Mouse (Mus musculus): ENCODE results near the gene Il17rc. TPM values are rescaled to one million over a fixed set of nuclear protein-coding genes. Genes with fewer than 3 reads are reported as not detected.

Gene Il17rc
- polyA plus RNA-seq, 1 experiment from 2014 or later, result 26.7 TPM

GRCm38 (mm10) chr6:113501388-113502084 lies 30.3 kb downstream of the Il17rc start, which contains the start of gene Prrt3:
Prrt3 (minus strand) TSS chr6:113501931.
- 3% methylated on average over 32 of the region's 32 CpGs for WGBS
- peak within 1 kb of the TSS; percentile 29 for H3K4me3 ChIP-seq (replicated peaks)
- H3K4me1 ChIP-seq, result no peaks in the 10 kb centered on the region
- no peaks in the 10 kb centered on the region for H3K36me3 ChIP-seq
- H3K27ac ChIP-seq, result no peak within 1 kb of the TSS
- H3K27me3 ChIP-seq (replicated peaks), result peaks cover 19% of the 10 kb centered on the region
- no peaks in the 10 kb centered on the region for H3K9me3 ChIP-seq
- H3K4me2 ChIP-seq, result peak within 1 kb of the TSS; percentile 64
- ATAC-seq (ENCODE audit: insufficient read depth, low FRiP score, low read depth), result no peak; the same call in 1 of the 2 replicates
- no peak within 1 kb of the TSS for H3K9ac ChIP-seq

DNA sequence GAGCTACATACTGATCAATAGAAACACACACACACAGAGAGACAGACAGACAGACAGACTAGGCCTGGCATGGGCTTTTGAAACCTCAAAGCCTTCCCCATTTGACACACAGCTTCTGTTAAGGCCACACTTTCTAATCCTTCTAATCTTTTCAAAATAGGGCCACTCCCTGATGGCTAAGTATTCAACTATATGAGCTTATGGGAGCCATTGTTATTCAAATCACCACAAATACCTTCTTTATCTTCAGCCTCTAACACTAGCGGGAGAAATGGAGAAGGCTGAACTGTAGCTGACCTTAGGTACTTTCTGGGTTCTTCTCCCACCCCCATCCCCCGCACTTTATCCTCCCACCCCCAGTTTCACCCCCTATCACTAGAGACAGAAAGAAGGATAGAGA lies 31.6 kb downstream of the Il17rc start:
- no peak overlapping the region for H3K9ac ChIP-seq
- H3K4me2 ChIP-seq, result no peak overlapping the region
- no peak overlapping the region for H3K4me3 ChIP-seq (replicated peaks)
- H3K27ac ChIP-seq, result no peak overlapping the region
- ATAC-seq (ENCODE audit: insufficient read depth, low FRiP score, low read depth), result no peak
- 77% methylated on average over 2 of the region's 2 CpGs for WGBS
- H3K4me1 ChIP-seq, result no peaks in the 10 kb centered on the region
- H3K27me3 ChIP-seq (replicated peaks), result peaks cover 19% of the 10 kb centered on the region
- H3K9me3 ChIP-seq, result no peaks in the 10 kb centered on the region
- H3K36me3 ChIP-seq, result no peaks in the 10 kb centered on the region

- WGBS, result 73% methylated on average over 1 of the region's 1 CpGs
- H3K9me3 ChIP-seq, result no peaks in the 10 kb centered on the region
- no peak overlapping the region for H3K27ac ChIP-seq
- H3K4me2 ChIP-seq, result no peak overlapping the region
- H3K9ac ChIP-seq, result no peak overlapping the region
- no peak for ATAC-seq (ENCODE audit: insufficient read depth, low FRiP score, low read depth)
- no peaks in the 10 kb centered on the region for H3K36me3 ChIP-seq
- no peaks in the 10 kb centered on the region for H3K4me1 ChIP-seq
- no peak overlapping the region for H3K4me3 ChIP-seq (replicated peaks)
- H3K27me3 ChIP-seq (replicated peaks), result peaks cover 14% of the 10 kb centered on the region
Observed at GRCm38 (mm10) chr6:113505689-113506088, 34.5 kb downstream of the Il17rc start.

DNA sequence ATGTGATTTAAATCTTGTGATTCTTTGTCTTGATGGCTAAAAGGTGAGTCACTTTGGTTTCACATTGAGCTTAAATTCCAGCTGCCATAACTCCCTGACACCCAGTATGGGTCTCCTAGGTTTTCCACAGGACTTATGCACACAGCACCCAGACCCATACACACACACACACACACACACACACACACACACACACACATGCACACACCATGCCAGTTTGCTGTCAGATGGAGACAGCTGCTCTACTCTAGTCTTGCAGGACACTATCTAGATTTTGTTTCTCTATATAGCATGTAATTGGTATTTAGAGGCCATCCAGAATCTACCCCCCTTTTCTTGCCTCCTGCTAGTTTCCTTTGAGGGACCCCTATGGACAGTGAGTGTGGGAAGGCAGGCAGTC lies 35.9 kb downstream of the Il17rc start:
- no peaks in the 10 kb centered on the region for H3K4me1 ChIP-seq
- H3K27me3 ChIP-seq (replicated peaks), result no peaks in the 10 kb centered on the region
- no peak for ATAC-seq (ENCODE audit: insufficient read depth, low FRiP score, low read depth)
- no peak overlapping the region for H3K9ac ChIP-seq
- H3K27ac ChIP-seq, result no peak overlapping the region
- H3K4me2 ChIP-seq, result no peak overlapping the region
- H3K36me3 ChIP-seq, result no peaks in the 10 kb centered on the region
- no peaks in the 10 kb centered on the region for H3K9me3 ChIP-seq
- no peak overlapping the region for H3K4me3 ChIP-seq (replicated peaks)

GRCm38 (mm10) chr6:113508272-113508946 lies 37.2 kb downstream of the Il17rc start:
- H3K9ac ChIP-seq, result no peak overlapping the region
- H3K27me3 ChIP-seq (replicated peaks), result no peaks in the 10 kb centered on the region
- H3K27ac ChIP-seq, result no peak overlapping the region
- H3K36me3 ChIP-seq, result no peaks in the 10 kb centered on the region
- H3K9me3 ChIP-seq, result no peaks in the 10 kb centered on the region
- no peaks in the 10 kb centered on the region for H3K4me1 ChIP-seq
- no peak for ATAC-seq (ENCODE audit: insufficient read depth, low FRiP score, low read depth)
- no peak overlapping the region for H3K4me2 ChIP-seq
- H3K4me3 ChIP-seq (replicated peaks), result no peak overlapping the region
- WGBS, result 60% methylated on average over 7 of the region's 7 CpGs

DNA sequence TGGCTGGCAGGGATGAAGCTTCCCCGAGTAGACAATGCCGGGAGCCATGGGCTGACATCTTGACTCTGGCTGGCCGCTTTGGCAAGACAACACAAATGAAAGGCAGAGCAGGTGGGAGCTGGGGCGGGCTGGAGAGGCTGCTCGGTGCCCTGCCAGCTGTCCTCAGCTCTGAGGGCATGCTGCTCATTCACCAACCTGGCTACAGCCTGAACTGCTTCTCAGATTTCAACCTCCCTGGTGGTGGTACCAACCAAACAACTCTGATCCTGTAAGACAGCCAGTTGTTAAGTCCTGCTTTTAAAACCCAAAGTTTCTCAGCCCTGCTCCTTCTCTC lies 37.7 kb downstream of the Il17rc start:
- Histone ChIP-seq H3K9ac (no peak overlapping the region), H3K27ac (no peak overlapping the region), H3K9me3 (no peaks in the 10 kb centered on the region), H3K4me2 (no peak overlapping the region), H3K36me3 (peaks cover 3% of the 10 kb centered on the region), H3K4me1 (no peaks in the 10 kb centered on the region), H3K27me3 (replicated peaks) (no peaks in the 10 kb centered on the region), H3K4me3 (replicated peaks) (no peak overlapping the region)
- ATAC-seq (ENCODE audit: insufficient read depth, low FRiP score, low read depth), result no peak
- 56% methylated on average over 5 of the region's 5 CpGs for WGBS

- WGBS, result 92% methylated on average over 6 of the region's 6 CpGs
- Histone ChIP-seq H3K4me1 (no peaks in the 10 kb centered on the region), H3K4me2 (no peak overlapping the region), H3K4me3 (replicated peaks) (no peak overlapping the region), H3K36me3 (peaks cover 51% of the 10 kb centered on the region), H3K9me3 (no peaks in the 10 kb centered on the region), H3K9ac (no peak overlapping the region), H3K27ac (no peak overlapping the region), H3K27me3 (replicated peaks) (no peaks in the 10 kb centered on the region)
- ATAC-seq (ENCODE audit: insufficient read depth, low FRiP score, low read depth), result no peak
Observed at GRCm38 (mm10) chr6:113513944-113514343, 42.7 kb downstream of the Il17rc start.

- Histone ChIP-seq H3K4me3 (replicated peaks) (no peak overlapping the region), H3K9me3 (no peaks in the 10 kb centered on the region), H3K27ac (no peak overlapping the region), H3K4me2 (no peak overlapping the region), H3K4me1 (no peaks in the 10 kb centered on the region), H3K36me3 (peaks cover 57% of the 10 kb centered on the region), H3K9ac (no peak overlapping the region), H3K27me3 (replicated peaks) (no peaks in the 10 kb centered on the region)
- ATAC-seq (ENCODE audit: insufficient read depth, low FRiP score, low read depth), result no peak
- WGBS, result 97% methylated on average over 3 of the region's 3 CpGs
Observed at GRCm38 (mm10) chr6:113514600-113514999, 43.4 kb downstream of the Il17rc start.

DNA sequence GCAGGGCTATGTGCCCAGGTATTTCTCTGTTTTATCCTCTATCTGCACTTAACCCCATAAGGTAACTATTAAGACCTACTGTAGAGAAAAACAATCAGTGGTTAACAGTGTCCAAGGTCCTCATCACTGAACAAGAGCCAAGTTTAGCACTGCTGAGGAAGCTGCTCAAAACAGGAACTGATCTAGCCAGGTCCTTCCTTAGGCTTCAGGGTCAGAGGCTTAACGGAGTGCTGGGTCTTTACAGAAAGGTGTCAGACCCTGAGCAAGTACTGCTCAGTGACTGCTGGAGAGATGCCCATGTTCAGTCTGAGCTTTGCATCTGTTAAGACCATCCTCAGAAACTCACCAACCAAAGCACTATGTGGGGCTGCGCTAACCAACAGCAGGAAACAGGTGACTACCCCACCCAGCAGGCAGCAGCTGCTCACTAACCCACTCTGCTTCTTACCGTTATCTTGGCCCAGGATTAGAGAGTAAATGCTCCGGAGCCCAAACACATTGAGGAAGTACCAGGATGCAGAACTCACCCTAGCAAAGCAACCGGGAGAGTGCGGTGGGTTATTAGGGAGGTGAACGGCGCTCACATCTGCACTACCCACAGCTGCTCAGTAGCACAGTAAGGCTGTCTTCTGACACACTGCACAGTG lies 46.3 kb downstream of the Il17rc start:
- no peak for ATAC-seq (ENCODE audit: insufficient read depth, low FRiP score, low read depth)
- no peaks in the 10 kb centered on the region for H3K4me1 ChIP-seq
- no peaks in the 10 kb centered on the region for H3K27me3 ChIP-seq (replicated peaks)
- H3K4me2 ChIP-seq, result no peak overlapping the region
- 89% methylated on average over 8 of the region's 8 CpGs for WGBS
- H3K9me3 ChIP-seq, result no peaks in the 10 kb centered on the region
- no peak overlapping the region for H3K27ac ChIP-seq
- H3K9ac ChIP-seq, result no peak overlapping the region
- H3K4me3 ChIP-seq (replicated peaks), result no peak overlapping the region
- H3K36me3 ChIP-seq, result peaks cover 69% of the 10 kb centered on the region

DNA sequence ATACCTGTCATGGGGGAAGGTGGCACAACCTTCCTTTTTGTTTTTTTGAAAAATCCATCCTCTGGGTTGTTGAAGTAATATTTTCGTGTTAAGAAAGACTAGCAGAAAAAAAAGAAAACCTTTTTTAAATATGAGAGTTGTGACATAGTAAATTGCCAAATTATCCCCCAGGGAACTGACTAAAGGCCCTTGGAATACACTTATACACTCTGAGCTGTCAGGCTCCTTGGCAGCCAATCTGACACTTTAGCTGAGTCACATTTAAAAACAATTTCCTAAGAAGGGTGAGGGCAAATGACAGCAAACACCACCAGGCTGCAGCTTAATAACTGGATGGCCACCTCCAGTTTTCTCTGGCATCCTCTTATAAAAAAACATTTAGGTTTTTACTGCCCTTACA lies 51.1 kb downstream of the Il17rc start:
- Histone ChIP-seq H3K4me3 (replicated peaks) (no peak overlapping the region), H3K4me1 (no peaks in the 10 kb centered on the region), H3K9me3 (no peaks in the 10 kb centered on the region), H3K9ac (no peak overlapping the region), H3K36me3 (peaks cover 39% of the 10 kb centered on the region), H3K4me2 (no peak overlapping the region), H3K27me3 (replicated peaks) (no peaks in the 10 kb centered on the region), H3K27ac (no peak overlapping the region)
- 71% methylated on average over 1 of the region's 1 CpGs for WGBS
- no peak for ATAC-seq (ENCODE audit: insufficient read depth, low FRiP score, low read depth)

GRCm38 (mm10) chr6:113523420-113523819 lies 52.2 kb downstream of the Il17rc start:
- no peak for ATAC-seq (ENCODE audit: insufficient read depth, low FRiP score, low read depth)
- Histone ChIP-seq H3K4me1 (no peaks in the 10 kb centered on the region), H3K4me3 (replicated peaks) (no peak overlapping the region), H3K27me3 (replicated peaks) (no peaks in the 10 kb centered on the region), H3K27ac (no peak overlapping the region), H3K9ac (no peak overlapping the region), H3K9me3 (no peaks in the 10 kb centered on the region), H3K36me3 (peaks cover 28% of the 10 kb centered on the region), H3K4me2 (no peak overlapping the region)
- 83% methylated on average over 8 of the region's 8 CpGs for WGBS
